Mouse (Mus musculus) limb, embryonic 12.5 days (tissue): Measurements from ENCODE around the gene Sugt1. TPM values are rescaled to one million over a fixed set of nuclear protein-coding genes. Genes with fewer than 3 reads are reported as not detected.

ENCODE experiments used
- ATAC-seq: fragments of 200-750 bp; cut with Nextera tagmentation; 2 replicates; pipeline ENCODE4 v1.8.0; 2017; ENCODE audit warnings: low read depth, moderate TSS enrichment; ENCODE audit not compliant: insufficient number of reproducible peaks, insufficient read depth, low FRiP score, low TSS enrichment
- H3K27ac ChIP-seq: fragments of 300-500 bp; sonication (generic); 2 replicates; pipeline ENCODE4 v1.5.1; 2016; ENCODE audit warnings: mild to moderate bottlenecking, moderate library complexity
- H3K27me3 ChIP-seq: fragments of 300-500 bp; sonication (generic); 2 replicates; pipeline ENCODE4 v1.6.1; 2016; ENCODE audit warnings: mild to moderate bottlenecking, moderate library complexity
- H3K36me3 ChIP-seq: fragments of 300-500 bp; sonication (generic); 2 replicates; pipeline ENCODE4 v1.6.1; 2016; ENCODE audit warnings: mild to moderate bottlenecking, moderate library complexity
- H3K4me1 ChIP-seq: fragments of 300-500 bp; sonication (generic); replicated peaks from 2 replicates; pipeline ENCODE4 v1.6.1; 2016
- H3K4me2 ChIP-seq: fragments of 300-500 bp; sonication (generic); 2 replicates; pipeline ENCODE4 v1.6.1; 2016; ENCODE audit warnings: mild to moderate bottlenecking, moderate library complexity
- H3K4me3 ChIP-seq: fragments of 300-500 bp; sonication (generic); replicated peaks from 2 replicates; pipeline ENCODE4 v1.5.1; 2016; ENCODE audit warnings: mild to moderate bottlenecking
- H3K9ac ChIP-seq: fragments of 300-500 bp; sonication (generic); replicated peaks from 2 replicates; pipeline ENCODE4 v1.6.1; 2016; ENCODE audit warnings: mild to moderate bottlenecking, moderate library complexity
- H3K9me3 ChIP-seq: fragments of 300-500 bp; sonication (generic); 2 replicates; pipeline ENCODE4 v1.6.1; 2016; ENCODE audit warnings: mild to moderate bottlenecking, moderate library complexity
- WGBS: fragments of 180-500 bp; shearing (Covaris S2); methylation state at CpG from one replicate; pipeline ENCODE4 v1.1.7; 2016; 5-methylcytosine and 5-hydroxymethylcytosine counted together
- polyA plus RNA-seq: library from polyadenylated mRNA; unstranded; fragments of >200 nt; fragmentation: Nextera tagmentation; extraction: Ambion mirVana; gene quantifications from 2 replicates; pipeline ENCODE4 v1.2.1, GENCODE M21; 2016

Sugt1 gene
- polyA plus RNA-seq, 1 experiment from 2014 or later, result 143 TPM

DNA sequence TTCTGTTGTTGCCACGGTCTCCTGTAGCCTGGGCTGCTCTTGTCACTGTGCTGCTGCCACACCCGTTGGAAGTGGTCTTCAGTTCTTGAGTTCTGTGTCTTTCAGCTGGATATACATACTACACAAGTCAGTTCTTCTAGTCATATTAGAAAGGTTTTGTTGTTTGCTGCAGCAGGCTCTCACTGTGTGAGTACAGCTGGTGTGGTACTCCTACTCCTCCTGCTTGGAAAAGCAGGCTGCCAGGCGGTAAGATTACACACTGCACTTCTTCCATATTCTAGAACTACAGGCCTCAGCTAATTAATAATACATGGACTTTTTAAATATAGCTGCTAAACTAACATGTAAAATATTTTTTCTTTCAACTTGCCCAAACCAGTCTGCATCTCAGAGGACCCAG is 19.4 kb downstream of the Sugt1 start:
- H3K27ac ChIP-seq, result no peak overlapping the region

GRCm38 (mm10) chr14:79607352-79607751 is 19.9 kb downstream of the Sugt1 start:
- ATAC-seq, result no peak
- 94% methylated on average over 4 of the region's 4 CpGs for WGBS
- H3K27me3 ChIP-seq, result no peaks in the 10 kb centered on the region

More for the DNA sequence above, 19.4 kb downstream of the Sugt1 start:
- no peaks in the 10 kb centered on the region for H3K27me3 ChIP-seq
- no peak overlapping the region for H3K4me3 ChIP-seq
- H3K36me3 ChIP-seq, result peaks cover 83% of the 10 kb centered on the region
- ATAC-seq, result no peak
- H3K4me2 ChIP-seq, result no peak overlapping the region
- no peaks in the 10 kb centered on the region for H3K9me3 ChIP-seq
- no peaks in the 10 kb centered on the region for H3K4me1 ChIP-seq
- 93% methylated on average over 3 of the region's 3 CpGs for WGBS
- H3K9ac ChIP-seq, result no peak overlapping the region

DNA sequence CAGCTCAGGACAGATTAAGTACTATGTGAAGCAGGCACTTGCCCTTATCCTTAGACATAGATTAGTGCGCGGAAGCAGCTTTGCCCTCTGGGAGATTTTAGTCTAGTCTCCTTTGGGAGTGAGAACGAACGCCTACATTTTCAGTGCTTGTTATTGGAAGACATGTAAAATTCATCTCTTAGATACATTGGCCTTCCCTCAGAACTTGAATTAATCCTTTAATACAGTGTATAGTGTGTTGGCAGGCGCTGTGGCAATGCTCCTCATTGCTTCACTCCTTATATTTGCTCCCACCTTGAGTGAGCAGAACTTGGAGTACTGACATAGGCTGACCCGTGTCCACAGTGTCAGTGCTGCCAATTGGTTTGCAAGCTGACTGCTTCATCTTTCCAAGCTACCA is 20.8 kb downstream of the Sugt1 start:
- Histone ChIP-seq H3K36me3 (peaks cover 86% of the 10 kb centered on the region), H3K9ac (no peak overlapping the region), H3K27me3 (no peaks in the 10 kb centered on the region), H3K4me1 (no peaks in the 10 kb centered on the region), H3K9me3 (no peaks in the 10 kb centered on the region), H3K27ac (no peak overlapping the region), H3K4me2 (no peak overlapping the region), H3K4me3 (no peak overlapping the region)
- WGBS, result 93% methylated on average over 6 of the region's 6 CpGs
- no peak for ATAC-seq

More at GRCm38 (mm10) chr14:79607352-79607751, 19.9 kb downstream of the Sugt1 start:
- Histone ChIP-seq H3K9ac (no peak overlapping the region), H3K4me2 (no peak overlapping the region), H3K27ac (no peak overlapping the region), H3K4me3 (no peak overlapping the region), H3K9me3 (no peaks in the 10 kb centered on the region), H3K36me3 (peaks cover 85% of the 10 kb centered on the region), H3K4me1 (no peaks in the 10 kb centered on the region)

- H3K4me2 ChIP-seq, result no peak overlapping the region
- H3K9ac ChIP-seq, result no peak overlapping the region
- WGBS, result 92% methylated on average over 8 of the region's 8 CpGs
- no peaks in the 10 kb centered on the region for H3K9me3 ChIP-seq
- no peak overlapping the region for H3K4me3 ChIP-seq
- H3K27ac ChIP-seq, result no peak overlapping the region
- H3K36me3 ChIP-seq, result peaks cover 77% of the 10 kb centered on the region
- no peaks in the 10 kb centered on the region for H3K4me1 ChIP-seq
- H3K27me3 ChIP-seq, result no peaks in the 10 kb centered on the region
- ATAC-seq, result no peak
Measured at GRCm38 (mm10) chr14:79617121-79617828, 29.8 kb downstream of the Sugt1 start.

DNA sequence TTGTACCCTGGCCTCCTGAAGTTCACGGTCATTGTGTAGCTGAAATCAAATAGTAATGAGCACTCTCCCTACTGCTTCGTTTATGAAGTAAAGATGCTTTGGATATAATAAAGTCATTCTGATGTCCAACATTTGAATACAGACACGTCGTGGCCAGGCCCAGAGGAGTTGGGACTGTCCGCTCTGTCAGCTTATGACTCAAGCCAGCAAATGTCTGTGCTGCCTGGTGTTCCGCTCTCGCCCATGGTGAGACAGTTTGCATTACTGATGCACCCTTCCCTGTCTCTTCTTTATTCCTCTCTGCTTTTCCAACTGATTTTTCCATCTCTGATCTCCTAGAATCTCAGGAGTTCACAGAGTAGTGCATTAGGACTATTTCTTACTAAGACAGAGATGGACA is 32.3 kb downstream of the Sugt1 start:
- H3K4me2 ChIP-seq, result no peak overlapping the region
- no peak for ATAC-seq
- H3K4me1 ChIP-seq, result no peaks in the 10 kb centered on the region
- 94% methylated on average over 7 of the region's 7 CpGs for WGBS
- no peak overlapping the region for H3K4me3 ChIP-seq
- no peak overlapping the region for H3K27ac ChIP-seq
- H3K27me3 ChIP-seq, result no peaks in the 10 kb centered on the region
- H3K9ac ChIP-seq, result no peak overlapping the region
- H3K36me3 ChIP-seq, result peaks cover 73% of the 10 kb centered on the region
- no peaks in the 10 kb centered on the region for H3K9me3 ChIP-seq

DNA sequence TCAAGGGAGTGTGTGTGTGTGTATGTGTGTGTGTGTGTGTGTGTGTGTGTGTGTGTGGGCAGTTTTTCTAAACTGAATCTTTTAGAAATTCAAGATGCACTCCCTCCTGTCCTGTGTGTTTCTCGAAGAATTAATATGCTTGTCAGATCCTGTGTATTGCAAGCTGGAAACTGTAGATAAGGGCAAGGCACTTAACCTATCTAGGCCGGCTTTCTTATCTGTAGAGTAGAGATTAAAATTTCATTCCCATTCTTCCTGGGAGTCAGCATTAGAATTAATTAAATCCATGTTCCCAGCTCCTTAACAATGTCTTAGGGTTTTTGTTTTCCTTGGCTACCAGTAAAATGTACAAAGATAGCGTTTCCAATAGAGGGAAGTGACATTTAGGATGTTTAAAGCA is 33.7 kb downstream of the Sugt1 start:
- Histone ChIP-seq H3K4me2 (no peak overlapping the region), H3K4me3 (no peak overlapping the region), H3K4me1 (no peaks in the 10 kb centered on the region), H3K9me3 (no peaks in the 10 kb centered on the region), H3K27ac (no peak overlapping the region), H3K9ac (no peak overlapping the region), H3K36me3 (peaks cover 77% of the 10 kb centered on the region), H3K27me3 (no peaks in the 10 kb centered on the region)
- no peak for ATAC-seq
- 87% methylated on average over 3 of the region's 3 CpGs for WGBS

GRCm38 (mm10) chr14:79632330-79632729 is 44.8 kb downstream of the Sugt1 start:
- H3K4me3 ChIP-seq, result no peak overlapping the region
- 90% methylated on average over 6 of the region's 6 CpGs for WGBS
- peaks cover 56% of the 10 kb centered on the region for H3K36me3 ChIP-seq
- ATAC-seq, result no peak
- no peaks in the 10 kb centered on the region for H3K4me1 ChIP-seq
- no peak overlapping the region for H3K27ac ChIP-seq
- H3K27me3 ChIP-seq, result no peaks in the 10 kb centered on the region
- H3K9ac ChIP-seq, result no peak overlapping the region
- H3K4me2 ChIP-seq, result no peak overlapping the region
- H3K9me3 ChIP-seq, result no peaks in the 10 kb centered on the region

DNA sequence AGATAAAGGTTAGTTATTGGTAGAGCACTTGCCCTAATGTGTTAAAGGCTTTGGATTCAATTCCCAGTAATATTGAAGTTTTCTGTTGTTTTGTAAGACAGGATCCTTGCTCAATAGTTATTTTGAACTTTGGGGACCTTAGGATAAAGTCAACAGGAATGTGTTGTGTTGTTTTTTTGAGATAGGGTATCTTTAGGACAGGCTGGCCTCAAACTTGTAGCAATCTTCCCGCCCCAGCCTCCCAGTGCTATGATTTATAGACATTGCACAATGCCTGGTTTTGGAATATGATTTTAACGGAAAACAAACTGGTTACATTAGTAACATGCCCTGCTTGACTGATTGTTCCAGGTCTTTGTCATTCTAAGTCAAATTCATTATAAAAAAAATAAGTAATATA is 45.7 kb downstream of the Sugt1 start:
- H3K36me3 ChIP-seq, result peaks cover 47% of the 10 kb centered on the region
- no peaks in the 10 kb centered on the region for H3K27me3 ChIP-seq
- H3K9ac ChIP-seq, result no peak overlapping the region
- no peak for ATAC-seq
- H3K9me3 ChIP-seq, result no peaks in the 10 kb centered on the region
- H3K4me3 ChIP-seq, result no peak overlapping the region
- no peak overlapping the region for H3K4me2 ChIP-seq
- WGBS, result 88% methylated on average over 2 of the region's 2 CpGs
- 0 out of 2 replicates have a peak, but pooled peaks cover 4% of the 10 kb centered on the region for H3K4me1 ChIP-seq
- no peak overlapping the region for H3K27ac ChIP-seq

- WGBS, result 53% methylated on average over 4 of the region's 4 CpGs
- no peak overlapping the region for H3K27ac ChIP-seq
- H3K27me3 ChIP-seq, result no peaks in the 10 kb centered on the region
- H3K4me3 ChIP-seq, result no peak overlapping the region
- no peak overlapping the region for H3K9ac ChIP-seq
- ATAC-seq, result no peak
- no peak overlapping the region for H3K4me2 ChIP-seq
- H3K9me3 ChIP-seq, result no peaks in the 10 kb centered on the region
- peaks cover 13% of the 10 kb centered on the region for H3K36me3 ChIP-seq
- H3K4me1 ChIP-seq, result 0 out of 2 replicates have a peak, but pooled peaks cover 4% of the 10 kb centered on the region
Measured at GRCm38 (mm10) chr14:79636814-79637213, 49.3 kb downstream of the Sugt1 start.

DNA sequence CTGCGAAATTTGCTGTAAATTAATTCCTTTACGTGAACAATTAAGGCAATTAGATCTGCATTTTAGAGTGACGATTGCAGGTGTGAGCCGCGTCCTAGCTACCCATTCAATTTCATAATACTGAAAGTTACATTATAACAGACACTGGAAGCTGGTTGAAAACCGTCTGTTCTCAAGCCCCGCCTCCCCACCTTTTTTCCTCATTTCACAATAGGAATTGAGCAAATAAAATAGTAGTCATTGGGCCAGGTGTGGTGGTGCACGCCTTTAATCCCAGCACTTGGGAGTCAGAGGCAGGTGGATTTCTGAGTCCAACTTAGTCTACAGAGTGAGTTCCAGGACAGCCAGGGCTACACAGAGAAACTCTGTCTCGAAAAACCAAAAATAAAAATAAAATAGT is 54.6 kb downstream of the Sugt1 start:
- H3K27ac ChIP-seq, result no peak overlapping the region
- H3K36me3 ChIP-seq, result no peaks in the 10 kb centered on the region
- peaks cover 14% of the 10 kb centered on the region for H3K4me1 ChIP-seq
- peaks cover 10% of the 10 kb centered on the region; the same call in 1 of the 2 replicates for H3K27me3 ChIP-seq
- ATAC-seq, result no peak
- no peaks in the 10 kb centered on the region for H3K9me3 ChIP-seq
- no peak overlapping the region for H3K9ac ChIP-seq
- no peak overlapping the region for H3K4me3 ChIP-seq
- no peak overlapping the region for H3K4me2 ChIP-seq
- WGBS, result 83% methylated on average over 9 of the region's 9 CpGs

DNA sequence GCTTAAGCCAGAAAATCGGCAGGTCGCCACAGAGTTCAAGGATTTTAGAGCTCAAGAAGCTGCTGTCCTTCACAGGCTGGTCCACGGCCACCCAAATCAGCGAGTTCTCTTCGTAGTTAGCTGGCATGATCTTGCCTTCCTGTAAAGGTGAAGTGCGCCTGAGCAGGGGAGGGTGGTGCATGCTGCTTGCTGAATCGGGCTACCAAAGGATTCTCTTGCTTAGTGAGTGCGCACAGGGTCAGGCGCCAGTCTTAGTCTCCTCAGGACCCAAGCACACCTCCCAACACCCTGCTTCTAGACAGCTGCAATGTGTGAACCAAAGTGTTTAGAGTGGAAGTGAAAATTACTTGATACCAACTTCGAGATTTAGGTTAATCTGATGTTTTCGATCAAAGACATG is 57.9 kb downstream of the Sugt1 start:
- WGBS, result 8% methylated on average over 11 of the region's 11 CpGs
- no peak overlapping the region for H3K27ac ChIP-seq
- peak overlapping the region; percentile 41 for H3K4me2 ChIP-seq

GRCm38 (mm10) chr14:79649680-79650079 is 62.2 kb downstream of the Sugt1 start:
- no peak overlapping the region for H3K27ac ChIP-seq
- H3K4me2 ChIP-seq, result no peak overlapping the region
- no peaks in the 10 kb centered on the region for H3K9me3 ChIP-seq
- no peak overlapping the region for H3K9ac ChIP-seq
- no peaks in the 10 kb centered on the region for H3K36me3 ChIP-seq
- no peak overlapping the region for H3K4me3 ChIP-seq
- peaks cover 8% of the 10 kb centered on the region for H3K4me1 ChIP-seq
- WGBS, result 66% methylated on average over 3 of the region's 3 CpGs
- peaks cover 8% of the 10 kb centered on the region; the same call in 1 of the 2 replicates for H3K27me3 ChIP-seq
- no peak for ATAC-seq

More for the DNA sequence above, 57.9 kb downstream of the Sugt1 start:
- Histone ChIP-seq H3K4me1 (peaks cover 10% of the 10 kb centered on the region), H3K4me3 (no peak overlapping the region; the same call in 1 of the 2 replicates), H3K9ac (0 out of 2 replicates have a peak overlapping the region, but pooled peaks have one; percentile 4), H3K36me3 (no peaks in the 10 kb centered on the region), H3K27me3 (peaks cover 10% of the 10 kb centered on the region; the same call in 1 of the 2 replicates), H3K9me3 (no peaks in the 10 kb centered on the region)
- ATAC-seq, result no peak
